In genomic region chr19:5937836-5938406, GRCm38 (mm10) we compare ENCODE assay signal across 11 mouse cellular contexts. TPM values are rescaled to one million over a fixed set of nuclear protein-coding genes. Genes with fewer than 3 reads are reported as not detected.
DNase-seq lines count a peak whose midpoint lies in the region; ATAC-seq and TF ChIP-seq lines count a peak whose summit lies in the region.
"Had no signal": no experiment of that assay in that cellular context is flagged by ENCODE, and none has a peak within 500 bp of the region (broad histone marks: within the 10 kb centered on the region; RNA-seq: fewer than 3 reads in every experiment).

No protein-coding gene starts in this region.

- no peaks in the 10 kb centered on the region for H3K9me3 ChIP-seq in intestine, embryonic 14.5 days (ENCODE audit: control insufficient read depth, low read length)
- H3K9me3 ChIP-seq in intestine, embryonic 16.5 days (ENCODE audit: control insufficient read depth, low read length), result no peaks in the 10 kb centered on the region
- no peaks in the 10 kb centered on the region for H3K9me3 ChIP-seq in embryonic facial prominence, embryonic 15.5 days (replicated peaks)
- H3K9me3 ChIP-seq in hindbrain, postnatal 0 days (ENCODE audit: low read length), result no peaks in the 10 kb centered on the region
- no peaks in the 10 kb centered on the region for H3K9me3 ChIP-seq in midbrain, embryonic 16.5 days (replicated peaks; ENCODE audit: control insufficient read depth, low read length, poor library complexity, severe bottlenecking)

- peaks cover 19% of the 10 kb centered on the region for H3K4me1 ChIP-seq in intestine, embryonic 14.5 days (replicated peaks; ENCODE audit: control insufficient read depth, insufficient read depth, low read length)
- peaks cover 31% of the 10 kb centered on the region for H3K4me1 ChIP-seq in intestine, embryonic 16.5 days (ENCODE audit: control insufficient read depth, insufficient read depth, low read length)
- peaks cover 46% of the 10 kb centered on the region for H3K4me1 ChIP-seq in embryonic facial prominence, embryonic 15.5 days
- peaks cover 9% of the 10 kb centered on the region for H3K4me1 ChIP-seq in hindbrain, postnatal 0 days (ENCODE audit: insufficient read depth, low read length)
- H3K4me1 ChIP-seq in midbrain, embryonic 16.5 days (ENCODE audit: control insufficient read depth, insufficient read depth, low read length), result peaks cover 3% of the 10 kb centered on the region; the same call in 1 of the 2 replicates

- H3K4me2 ChIP-seq in intestine, embryonic 14.5 days (ENCODE audit: low read length), result peak overlapping the region; percentile 3; the same call in 1 of the 2 replicates
- no peak overlapping the region for H3K4me2 ChIP-seq in intestine, embryonic 16.5 days (ENCODE audit: low read depth, low read length)
- no peak overlapping the region for H3K4me2 ChIP-seq in embryonic facial prominence, embryonic 15.5 days (replicated peaks)
- H3K4me2 ChIP-seq in hindbrain, postnatal 0 days (ENCODE audit: low read depth, low read length), result peak overlapping the region; percentile 42
- H3K4me2 ChIP-seq in midbrain, embryonic 16.5 days (ENCODE audit: low read length), result peak overlapping the region; percentile 40

- H3K4me3 ChIP-seq in intestine, embryonic 14.5 days (ENCODE audit: low read depth, low read length), result no peak overlapping the region
- no peak overlapping the region for H3K4me3 ChIP-seq in intestine, embryonic 16.5 days (ENCODE audit: low read length)
- no peak overlapping the region for H3K4me3 ChIP-seq in embryonic facial prominence, embryonic 15.5 days (replicated peaks)
- H3K4me3 ChIP-seq in hindbrain, postnatal 0 days (ENCODE audit: low read length), result no peak overlapping the region
- H3K4me3 ChIP-seq in midbrain, embryonic 16.5 days (ENCODE audit: low read depth, low read length), result no peak overlapping the region

- no peak overlapping the region for H3K27ac ChIP-seq in intestine, embryonic 14.5 days (ENCODE audit: low read depth)
- H3K27ac ChIP-seq in intestine, embryonic 16.5 days (ENCODE audit: low read length), result no peak overlapping the region
- H3K27ac ChIP-seq in embryonic facial prominence, embryonic 15.5 days (replicated peaks), result 0 out of 2 replicates have a peak overlapping the region, but pooled peaks have one; percentile 4
- peak overlapping the region; percentile 34; the same call in 1 of the 2 replicates for H3K27ac ChIP-seq in hindbrain, postnatal 0 days
- peak overlapping the region; percentile 5; the same call in 1 of the 2 replicates for H3K27ac ChIP-seq in midbrain, embryonic 16.5 days (ENCODE audit: low read length)

- WGBS in intestine, embryonic 14.5 days, result 20% methylated on average over 14 of the region's 14 CpGs
- 20% methylated on average over 14 of the region's 14 CpGs for WGBS in intestine, embryonic 16.5 days
- 40% methylated on average over 14 of the region's 14 CpGs for WGBS in embryonic facial prominence, embryonic 15.5 days
- 15% methylated on average over 14 of the region's 14 CpGs for WGBS in hindbrain, postnatal 0 days
- WGBS in midbrain, embryonic 16.5 days, result 11% methylated on average over 14 of the region's 14 CpGs

- DNase-seq in intestine, embryonic 14.5 days (ENCODE audit: low spot score), result no peak
- peak; percentile 46 for DNase-seq in hindbrain, postnatal 0 days (ENCODE audit: low spot score)
- no peak for DNase-seq in embryo, embryonic 9.5 days (ENCODE audit: extremely low spot score)
- DNase-seq in right cerebral cortex, adult 2 months (ENCODE audit: low spot score in 2 of 2), result no peak
- DNase-seq in urinary bladder, adult 2 months (ENCODE audit: low spot score), result no peak
- DNase-seq: kidney, adult 18-20 months; thymus, postnatal 14 days had no signal

- no peak for ATAC-seq in intestine, embryonic 14.5 days (replicated peaks; ENCODE audit: low FRiP score, low TSS enrichment, low read depth)
- ATAC-seq in intestine, embryonic 16.5 days, result no peak
- no peak for ATAC-seq in embryonic facial prominence, embryonic 15.5 days (ENCODE audit: insufficient number of reproducible peaks, low FRiP score, low TSS enrichment, low read depth)
- peak; percentile 50 for ATAC-seq in hindbrain, postnatal 0 days
- ATAC-seq in midbrain, embryonic 16.5 days, result no peak

- H3K27me3 ChIP-seq in intestine, embryonic 14.5 days (replicated peaks; ENCODE audit: control insufficient read depth, insufficient read depth, low read length), result no peaks in the 10 kb centered on the region
- H3K27me3 ChIP-seq in intestine, embryonic 16.5 days (replicated peaks; ENCODE audit: control insufficient read depth, insufficient read depth, low read length), result no peaks in the 10 kb centered on the region
- no peaks in the 10 kb centered on the region for H3K27me3 ChIP-seq in embryonic facial prominence, embryonic 15.5 days
- H3K27me3 ChIP-seq in hindbrain, postnatal 0 days (ENCODE audit: insufficient read depth, low read length), result no peaks in the 10 kb centered on the region
- no peaks in the 10 kb centered on the region for H3K27me3 ChIP-seq in midbrain, embryonic 16.5 days (ENCODE audit: control insufficient read depth, insufficient read depth, low read depth, low read length)

- peaks cover 26% of the 10 kb centered on the region for H3K36me3 ChIP-seq in intestine, embryonic 14.5 days (ENCODE audit: control insufficient read depth, insufficient read depth, low read length)
- H3K36me3 ChIP-seq in intestine, embryonic 16.5 days (ENCODE audit: control insufficient read depth, insufficient read depth, low read length), result no peaks in the 10 kb centered on the region; the same call in none of the 2 replicates
- H3K36me3 ChIP-seq in embryonic facial prominence, embryonic 15.5 days, result peaks cover 12% of the 10 kb centered on the region
- H3K36me3 ChIP-seq in hindbrain, postnatal 0 days (ENCODE audit: insufficient read depth, low read length), result no peaks in the 10 kb centered on the region
- H3K36me3 ChIP-seq in midbrain, embryonic 16.5 days (ENCODE audit: control insufficient read depth, insufficient read depth, low read length), result no peaks in the 10 kb centered on the region

- H3K9ac ChIP-seq in intestine, embryonic 14.5 days (ENCODE audit: low read length), result no peak overlapping the region
- H3K9ac ChIP-seq in intestine, embryonic 16.5 days (ENCODE audit: low read depth, low read length), result no peak overlapping the region
- no peak overlapping the region for H3K9ac ChIP-seq in embryonic facial prominence, embryonic 15.5 days
- H3K9ac ChIP-seq in hindbrain, postnatal 0 days (replicated peaks; ENCODE audit: low read length), result no peak overlapping the region
- H3K9ac ChIP-seq in midbrain, embryonic 16.5 days (ENCODE audit: low read depth, low read length), result peak overlapping the region; percentile 18; the same call in 1 of the 2 replicates

- no peak for TF ChIP-seq CTCF in hindbrain, postnatal 0 days (IDR thresholded peaks at IDR 0.05; ENCODE audit: low read depth)

RNA-seq across cellular contexts. Expression of gene Cdc42ep2, which starts 13.3 kb away (rescaled TPM):
- 7.0 and 9.3 TPM in 2 replicates for polyA plus RNA-seq in intestine, embryonic 14.5 days (2014; fragmentation: Nextera tagmentation; extraction: Ambion mirVana)
- polyA plus RNA-seq in intestine, embryonic 16.5 days (2015; fragmentation: Nextera tagmentation; extraction: Ambion mirVana), result 14.7 and 15.1 TPM in 2 replicates
- polyA plus RNA-seq in embryonic facial prominence, embryonic 15.5 days (2015; fragmentation: Nextera tagmentation; extraction: Ambion mirVana), result 11.0 TPM in 2 replicates
- total RNA-seq in hindbrain, postnatal 0 days (2014; rRNA removed), result 22.0 and 28.0 TPM in 2 replicates
- 17.4 and 18.0 TPM in 2 replicates for polyA plus RNA-seq in hindbrain, postnatal 0 days (2015; fragmentation: Nextera tagmentation; extraction: Ambion mirVana)
- polyA plus RNA-seq in midbrain, embryonic 16.5 days (2015; fragmentation: Nextera tagmentation; extraction: Ambion mirVana), result 16.0 and 20.4 TPM in 2 replicates
- 22.9 and 26.2 TPM in 2 replicates for polyA plus RNA-seq in urinary bladder, adult 2 months (2012; rRNA removed)

RNA-seq across cellular contexts. Expression of gene Dpf2, which starts 25.1 kb away (rescaled TPM):
- 131 and 145 TPM in 2 replicates for polyA plus RNA-seq in intestine, embryonic 14.5 days (2014; fragmentation: Nextera tagmentation; extraction: Ambion mirVana)
- polyA plus RNA-seq in intestine, embryonic 16.5 days (2015; fragmentation: Nextera tagmentation; extraction: Ambion mirVana), result 109 and 119 TPM in 2 replicates
- 144 and 167 TPM in 2 replicates for polyA plus RNA-seq in embryonic facial prominence, embryonic 15.5 days (2015; fragmentation: Nextera tagmentation; extraction: Ambion mirVana)
- total RNA-seq in hindbrain, postnatal 0 days (2014; rRNA removed), result 61.7 and 77.4 TPM in 2 replicates
- polyA plus RNA-seq in hindbrain, postnatal 0 days (2015; fragmentation: Nextera tagmentation; extraction: Ambion mirVana), result 69.5 and 70.2 TPM in 2 replicates
- polyA plus RNA-seq in midbrain, embryonic 16.5 days (2015; fragmentation: Nextera tagmentation; extraction: Ambion mirVana), result 105 and 121 TPM in 2 replicates
- polyA plus RNA-seq in urinary bladder, adult 2 months (2012; rRNA removed), result 87.5 and 102 TPM in 2 replicates

RNA-seq across cellular contexts. Expression of gene Pola2, which starts 26.1 kb away (rescaled TPM):
- polyA plus RNA-seq in intestine, embryonic 14.5 days (2014; fragmentation: Nextera tagmentation; extraction: Ambion mirVana), result 84.4 and 87.9 TPM in 2 replicates
- polyA plus RNA-seq in intestine, embryonic 16.5 days (2015; fragmentation: Nextera tagmentation; extraction: Ambion mirVana), result 58.4 and 61.7 TPM in 2 replicates
- 59.6 and 65.4 TPM in 2 replicates for polyA plus RNA-seq in embryonic facial prominence, embryonic 15.5 days (2015; fragmentation: Nextera tagmentation; extraction: Ambion mirVana)
- 23.4 and 28.9 TPM in 2 replicates for total RNA-seq in hindbrain, postnatal 0 days (2014; rRNA removed)
- polyA plus RNA-seq in hindbrain, postnatal 0 days (2015; fragmentation: Nextera tagmentation; extraction: Ambion mirVana), result 19.5 and 21.5 TPM in 2 replicates
- polyA plus RNA-seq in midbrain, embryonic 16.5 days (2015; fragmentation: Nextera tagmentation; extraction: Ambion mirVana), result 19.4 and 22.4 TPM in 2 replicates
- 32.8 and 41.0 TPM in 2 replicates for polyA plus RNA-seq in urinary bladder, adult 2 months (2012; rRNA removed)

RNA-seq across cellular contexts. Expression of gene Tigd3, which starts 44.0 kb away (rescaled TPM):
- polyA plus RNA-seq in intestine, embryonic 14.5 days (2014; fragmentation: Nextera tagmentation; extraction: Ambion mirVana), result 2.0 and 2.1 TPM in 2 replicates
- polyA plus RNA-seq in intestine, embryonic 16.5 days (2015; fragmentation: Nextera tagmentation; extraction: Ambion mirVana), result 1.5 and 1.7 TPM in 2 replicates
- 3.4 and 3.6 TPM in 2 replicates for polyA plus RNA-seq in embryonic facial prominence, embryonic 15.5 days (2015; fragmentation: Nextera tagmentation; extraction: Ambion mirVana)
- total RNA-seq in hindbrain, postnatal 0 days (2014; rRNA removed), result 7.5 and 10.1 TPM in 2 replicates
- 7.1 and 7.5 TPM in 2 replicates for polyA plus RNA-seq in hindbrain, postnatal 0 days (2015; fragmentation: Nextera tagmentation; extraction: Ambion mirVana)
- 13.4 and 14.6 TPM in 2 replicates for polyA plus RNA-seq in midbrain, embryonic 16.5 days (2015; fragmentation: Nextera tagmentation; extraction: Ambion mirVana)
- 0.69 and 0.87 TPM in 2 replicates for polyA plus RNA-seq in urinary bladder, adult 2 months (2012; rRNA removed)

RNA-seq across cellular contexts. Expression of gene Slc22a20, which starts 48.0 kb away (rescaled TPM):
- not detected in 2 replicates for polyA plus RNA-seq in intestine, embryonic 14.5 days (2014; fragmentation: Nextera tagmentation; extraction: Ambion mirVana)
- not detected in 2 replicates for polyA plus RNA-seq in intestine, embryonic 16.5 days (2015; fragmentation: Nextera tagmentation; extraction: Ambion mirVana)
- not detected in 2 replicates for polyA plus RNA-seq in embryonic facial prominence, embryonic 15.5 days (2015; fragmentation: Nextera tagmentation; extraction: Ambion mirVana)
- total RNA-seq in hindbrain, postnatal 0 days (2014; rRNA removed), result not detected in 2 replicates
- polyA plus RNA-seq in hindbrain, postnatal 0 days (2015; fragmentation: Nextera tagmentation; extraction: Ambion mirVana), result not detected in 2 replicates
- polyA plus RNA-seq in midbrain, embryonic 16.5 days (2015; fragmentation: Nextera tagmentation; extraction: Ambion mirVana), result not detected in 2 replicates
- 0.12 and 0.21 TPM in 2 replicates for polyA plus RNA-seq in urinary bladder, adult 2 months (2012; rRNA removed)
- polyA plus RNA-seq: cortical plate, adult 2 months had no signal

Comparison
In these comparisons a context has a peak if more than half of its experiments do, and no peak if none do; other contexts are left out.
1. H3K4me2 ChIP-seq: peak in intestine, embryonic 14.5 days (single experiment), hindbrain, postnatal 0 days (single experiment) and midbrain, embryonic 16.5 days (single experiment); none in intestine, embryonic 16.5 days (single experiment) and embryonic facial prominence, embryonic 15.5 days (single experiment).
2. H3K27ac ChIP-seq: peak in embryonic facial prominence, embryonic 15.5 days (single experiment), hindbrain, postnatal 0 days (single experiment) and midbrain, embryonic 16.5 days (single experiment); none in intestine, embryonic 14.5 days (single experiment) and intestine, embryonic 16.5 days (single experiment).